Mouse (Mus musculus): ENCODE results near the gene Sez6l. TPM values are rescaled to one million over a fixed set of nuclear protein-coding genes. Genes with fewer than 3 reads are reported as not detected.

The Sez6l gene
- polyA plus RNA-seq, 1 experiment from 2014 or later = 0.97 TPM

DNA sequence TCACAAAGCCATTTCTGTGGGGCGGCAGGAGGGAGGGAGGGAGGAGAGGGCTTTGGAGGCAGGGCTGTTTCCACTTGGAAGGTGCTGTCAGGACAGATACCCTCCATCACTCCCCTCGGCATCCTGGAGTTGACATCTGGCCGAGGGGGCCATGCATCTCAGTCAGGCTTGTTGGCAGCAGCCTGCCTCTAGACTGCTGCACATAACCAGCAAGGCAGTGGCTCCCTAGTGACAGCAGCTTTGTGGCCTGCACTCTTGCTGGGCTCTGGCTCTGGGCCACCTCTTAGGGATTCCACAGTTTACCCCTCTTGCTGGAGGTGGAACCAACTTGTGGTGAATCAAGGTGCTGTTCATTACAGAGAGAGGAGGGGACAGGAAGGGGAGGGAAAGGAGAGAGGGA is 26.6 kb upstream of the Sez6l start:
- Histone ChIP-seq H3K9ac (no peak overlapping the region), H3K27ac (0 out of 2 replicates have a peak overlapping the region, but pooled peaks have one; percentile 12), H3K9me3 (no peaks in the 10 kb centered on the region), H3K4me1 (peaks cover 50% of the 10 kb centered on the region), H3K27me3 (no peaks in the 10 kb centered on the region; the same call in none of the 2 replicates), H3K4me3 (no peak overlapping the region), H3K4me2 (no peak overlapping the region), H3K36me3 (no peaks in the 10 kb centered on the region)
- no peak for ATAC-seq (ENCODE audit: insufficient number of reproducible peaks, low FRiP score, low TSS enrichment, low read depth)
- WGBS = 16% methylated on average over 3 of the region's 3 CpGs

DNA sequence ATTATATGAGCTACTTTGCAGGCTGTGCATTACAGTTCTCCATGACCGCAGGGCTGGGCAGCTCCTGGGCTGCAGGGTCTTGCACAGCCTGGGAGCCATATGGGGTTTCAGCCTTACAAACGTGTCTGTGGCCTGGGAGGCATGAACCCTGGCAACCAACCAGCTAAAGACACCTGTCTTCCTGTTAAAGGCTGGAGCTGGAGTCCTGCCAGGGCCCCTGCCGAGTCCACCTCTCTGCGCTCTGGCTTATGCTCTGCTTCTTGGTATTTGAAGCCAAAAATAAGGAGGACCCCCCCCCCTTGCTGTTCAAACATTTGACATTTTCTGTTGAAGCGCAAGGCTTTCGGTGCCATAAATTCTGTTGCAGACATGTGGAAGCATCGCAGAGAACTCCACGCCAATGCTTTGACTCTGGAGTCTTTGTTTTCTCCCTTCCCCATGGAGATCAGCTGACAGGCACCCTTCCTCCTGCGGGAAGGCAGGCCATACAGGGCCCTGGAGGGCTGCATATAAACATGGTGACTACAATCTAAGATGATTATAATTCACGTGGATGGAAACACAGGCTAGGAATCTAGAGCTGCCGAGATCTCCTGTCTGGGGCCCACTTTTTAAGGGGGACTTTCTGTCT is 23.4 kb upstream of the Sez6l start:
- no peaks in the 10 kb centered on the region; the same call in none of the 2 replicates for H3K27me3 ChIP-seq
- H3K9me3 ChIP-seq = no peaks in the 10 kb centered on the region
- no peak overlapping the region for H3K9ac ChIP-seq
- no peaks in the 10 kb centered on the region for H3K36me3 ChIP-seq
- no peak overlapping the region for H3K27ac ChIP-seq
- H3K4me1 ChIP-seq = peaks cover 26% of the 10 kb centered on the region
- H3K4me3 ChIP-seq = no peak overlapping the region
- 0 out of 2 replicates have a peak, but pooled peaks have one; percentile 31 for ATAC-seq (ENCODE audit: insufficient number of reproducible peaks, low FRiP score, low TSS enrichment, low read depth)
- 19% methylated on average over 11 of the region's 11 CpGs for WGBS
- H3K4me2 ChIP-seq = no peak overlapping the region

DNA sequence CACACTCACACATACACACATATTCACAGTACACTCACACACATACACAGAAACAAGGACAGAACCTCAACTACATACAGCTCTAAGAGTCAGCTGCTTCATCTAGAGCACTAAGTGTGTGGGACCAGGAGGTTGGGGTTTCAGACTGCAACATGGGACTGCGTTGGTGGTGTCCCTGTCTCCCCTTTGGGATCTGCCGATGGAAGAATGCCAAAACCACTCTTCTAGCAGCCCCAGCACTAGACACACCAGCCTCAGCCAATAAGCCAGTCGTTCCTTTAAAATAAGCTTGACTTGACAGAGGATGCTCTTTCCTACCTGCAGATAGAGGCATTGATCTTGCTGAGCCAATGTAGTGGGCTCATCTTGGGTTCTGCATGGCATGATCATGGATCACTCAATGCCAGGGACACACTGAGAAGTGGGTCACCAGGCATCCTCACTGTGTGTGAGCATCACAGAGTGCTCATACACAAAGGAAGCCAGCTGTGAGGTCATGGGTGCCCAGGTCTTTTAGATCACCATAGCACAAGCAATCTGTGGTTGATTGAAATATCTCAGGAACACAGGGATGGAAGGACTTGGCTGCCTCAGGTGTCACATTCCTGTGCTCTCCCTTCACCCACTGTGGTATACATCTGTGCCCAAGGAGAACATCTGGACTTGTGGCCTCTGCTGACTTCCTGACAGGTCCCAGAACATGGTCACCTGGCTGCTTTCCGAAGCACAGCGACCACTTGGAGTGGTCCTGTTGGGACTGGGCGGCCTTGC is 22.7 kb upstream of the Sez6l start:
- H3K4me2 ChIP-seq = no peak overlapping the region
- ATAC-seq (ENCODE audit: insufficient number of reproducible peaks, low FRiP score, low TSS enrichment, low read depth) = no peak
- H3K27ac ChIP-seq = no peak overlapping the region
- H3K4me3 ChIP-seq = no peak overlapping the region
- H3K27me3 ChIP-seq = no peaks in the 10 kb centered on the region; the same call in none of the 2 replicates
- H3K9ac ChIP-seq = no peak overlapping the region
- no peaks in the 10 kb centered on the region for H3K9me3 ChIP-seq
- peaks cover 20% of the 10 kb centered on the region for H3K4me1 ChIP-seq
- 64% methylated on average over 6 of the region's 6 CpGs for WGBS
- H3K36me3 ChIP-seq = no peaks in the 10 kb centered on the region

DNA sequence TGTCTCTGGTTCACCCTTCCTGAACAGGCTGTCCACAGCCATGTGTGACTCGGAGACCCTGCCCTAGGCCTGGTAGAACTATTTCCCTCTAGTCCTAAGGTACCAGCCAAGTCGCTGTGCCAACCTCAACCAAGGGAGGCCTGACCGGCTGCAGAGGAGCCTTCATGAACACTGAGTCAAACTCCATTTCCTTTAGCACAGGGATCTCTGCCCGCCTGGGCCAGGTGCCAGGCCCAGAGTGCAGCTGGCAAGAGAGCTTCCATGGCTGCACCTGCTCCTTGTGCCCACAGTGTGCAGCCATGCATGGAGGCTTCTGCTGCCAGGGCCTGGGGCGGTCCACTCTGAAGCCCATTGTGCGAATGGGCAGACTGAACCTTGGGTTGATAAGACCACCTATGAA is 20.9 kb upstream of the Sez6l start:
- 82% methylated on average over 6 of the region's 6 CpGs for WGBS

DNA sequence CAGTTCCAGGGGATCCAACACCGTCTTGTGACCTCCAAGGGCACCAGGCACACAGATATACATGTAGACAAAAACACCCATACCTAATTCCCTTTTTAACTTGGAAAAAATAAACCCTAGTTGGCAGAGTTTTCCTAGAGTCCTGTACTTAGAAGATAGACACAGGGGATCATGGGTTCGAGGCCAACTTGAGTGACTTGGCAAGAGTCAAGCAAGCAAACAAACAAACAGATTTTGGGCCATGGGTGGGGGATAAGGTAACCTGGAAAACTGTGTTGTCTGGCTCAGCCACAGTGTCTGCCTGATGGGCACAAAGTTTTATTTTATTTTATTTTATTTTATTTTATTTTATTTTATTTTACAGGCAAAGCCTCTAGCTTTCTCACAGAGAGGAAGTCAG is 20.3 kb upstream of the Sez6l start:
- Histone ChIP-seq H3K4me3 (no peak overlapping the region), H3K27ac (no peak overlapping the region), H3K4me2 (no peak overlapping the region), H3K9ac (no peak overlapping the region), H3K4me1 (peaks cover 10% of the 10 kb centered on the region), H3K9me3 (no peaks in the 10 kb centered on the region), H3K36me3 (no peaks in the 10 kb centered on the region), H3K27me3 (no peaks in the 10 kb centered on the region; the same call in none of the 2 replicates)
- ATAC-seq (ENCODE audit: insufficient number of reproducible peaks, low FRiP score, low TSS enrichment, low read depth) = no peak
- WGBS = 76% methylated on average over 2 of the region's 2 CpGs

More for the DNA sequence above, 20.9 kb upstream of the Sez6l start:
- Histone ChIP-seq H3K9ac (no peak overlapping the region), H3K4me2 (no peak overlapping the region), H3K27me3 (no peaks in the 10 kb centered on the region; the same call in none of the 2 replicates), H3K9me3 (no peaks in the 10 kb centered on the region), H3K4me3 (no peak overlapping the region), H3K27ac (no peak overlapping the region), H3K4me1 (peaks cover 10% of the 10 kb centered on the region), H3K36me3 (no peaks in the 10 kb centered on the region)
- no peak for ATAC-seq (ENCODE audit: insufficient number of reproducible peaks, low FRiP score, low TSS enrichment, low read depth)

DNA sequence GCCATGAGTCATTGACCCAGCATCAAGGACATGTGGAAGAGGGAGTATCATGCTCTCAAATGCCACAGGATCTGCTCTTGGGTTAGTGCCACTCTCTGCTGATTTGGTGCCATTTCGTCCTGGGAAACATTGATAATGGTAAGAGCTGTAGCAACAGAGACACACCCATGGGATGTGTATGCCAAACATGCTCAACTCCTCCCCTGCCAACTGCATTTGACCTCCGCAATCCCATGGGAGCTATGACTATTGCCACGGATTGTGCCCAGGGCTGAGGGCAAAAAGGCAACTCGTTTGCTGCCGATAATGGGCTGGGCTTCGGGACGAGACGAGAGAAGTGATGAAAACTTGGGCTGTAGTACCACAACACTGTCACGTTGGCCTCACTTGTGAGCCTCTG is 19.7 kb upstream of the Sez6l start:
- no peak for ATAC-seq (ENCODE audit: insufficient number of reproducible peaks, low FRiP score, low TSS enrichment, low read depth)
- WGBS = 77% methylated on average over 9 of the region's 9 CpGs
- Histone ChIP-seq H3K4me3 (no peak overlapping the region), H3K9ac (no peak overlapping the region), H3K27ac (no peak overlapping the region), H3K4me2 (no peak overlapping the region), H3K9me3 (no peaks in the 10 kb centered on the region), H3K36me3 (no peaks in the 10 kb centered on the region), H3K27me3 (no peaks in the 10 kb centered on the region; the same call in 1 of the 2 replicates), H3K4me1 (peaks cover 10% of the 10 kb centered on the region)

DNA sequence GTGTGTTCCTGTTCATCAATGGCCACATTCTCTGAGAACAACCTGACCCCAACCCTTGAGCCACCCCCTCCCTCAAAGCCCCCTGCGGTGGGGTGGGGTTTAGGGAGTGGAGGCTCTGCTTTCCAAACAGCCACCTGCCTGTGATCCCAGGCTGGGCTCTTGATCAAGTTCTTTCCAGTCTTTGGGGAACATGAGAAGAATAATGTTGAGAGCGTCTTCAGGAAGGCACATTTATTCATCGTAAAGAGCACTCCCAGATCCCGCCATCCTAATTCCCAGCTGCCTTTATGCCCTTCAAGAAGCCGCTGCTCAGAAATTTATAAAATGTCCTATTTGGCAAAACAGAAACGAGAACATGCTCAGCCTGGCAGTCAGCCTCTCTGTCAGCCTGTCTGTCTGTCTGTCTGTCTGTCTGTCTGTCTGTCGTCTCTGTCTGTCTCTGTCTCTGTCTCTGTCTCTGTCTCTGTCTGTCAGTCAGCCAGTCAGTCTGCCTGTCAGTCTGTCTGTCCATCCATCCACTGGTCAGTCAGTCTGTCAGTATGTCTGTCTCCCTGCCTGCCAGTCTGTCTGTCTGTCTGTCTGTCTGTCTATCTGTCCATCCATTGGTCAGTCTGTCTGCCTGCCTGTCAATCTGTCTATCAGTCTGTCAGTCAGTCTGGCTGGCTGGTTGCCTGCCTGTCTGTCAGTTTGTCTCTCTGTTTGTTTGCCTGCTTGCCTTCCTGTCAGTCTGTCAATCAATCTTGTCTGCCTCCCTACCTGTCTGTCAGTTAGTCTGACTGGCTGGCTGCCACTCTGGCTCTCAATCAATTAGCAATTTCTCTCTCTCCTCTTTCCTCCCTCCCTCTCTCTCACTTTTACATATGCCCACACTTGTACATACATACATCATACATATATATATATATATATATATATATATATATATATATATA is 19.0 kb upstream of the Sez6l start:
- H3K27me3 ChIP-seq = no peaks in the 10 kb centered on the region
- no peaks in the 10 kb centered on the region for H3K9me3 ChIP-seq
- ATAC-seq (ENCODE audit: insufficient number of reproducible peaks, low FRiP score, low TSS enrichment, low read depth) = no peak
- H3K4me3 ChIP-seq = no peak overlapping the region
- WGBS = 60% methylated on average over 7 of the region's 7 CpGs
- peaks cover 10% of the 10 kb centered on the region for H3K4me1 ChIP-seq
- no peak overlapping the region for H3K9ac ChIP-seq
- H3K36me3 ChIP-seq = no peaks in the 10 kb centered on the region
- H3K27ac ChIP-seq = no peak overlapping the region
- H3K4me2 ChIP-seq = no peak overlapping the region

DNA sequence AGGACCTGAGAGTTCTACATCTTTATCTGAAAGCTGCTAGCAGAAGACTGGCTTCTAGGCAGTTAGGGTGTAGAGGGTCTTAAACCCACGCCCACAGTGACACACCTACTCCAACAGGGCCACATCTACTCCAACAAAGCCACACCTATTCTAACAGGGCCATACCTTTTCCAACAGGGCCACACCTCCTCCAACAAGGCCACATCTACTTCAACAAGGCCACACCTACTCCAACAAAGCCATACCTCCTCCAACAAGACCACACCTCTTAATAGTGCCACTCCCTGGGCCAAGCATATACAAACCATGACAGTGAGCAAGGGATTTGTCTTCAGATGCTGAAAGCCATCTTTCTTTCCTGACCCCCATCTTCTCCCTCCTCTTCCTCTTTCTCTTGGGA is 14.7 kb upstream of the Sez6l start:
- H3K27me3 ChIP-seq = 0 out of 2 replicates have a peak, but pooled peaks cover 3% of the 10 kb centered on the region
- H3K4me2 ChIP-seq = no peak overlapping the region
- no peak overlapping the region for H3K9ac ChIP-seq
- no peaks in the 10 kb centered on the region for H3K9me3 ChIP-seq
- WGBS = 52% methylated on average over 1 of the region's 1 CpGs
- no peak overlapping the region for H3K27ac ChIP-seq
- ATAC-seq (ENCODE audit: insufficient number of reproducible peaks, low FRiP score, low TSS enrichment, low read depth) = no peak
- no peaks in the 10 kb centered on the region for H3K4me1 ChIP-seq
- no peaks in the 10 kb centered on the region for H3K36me3 ChIP-seq
- no peak overlapping the region for H3K4me3 ChIP-seq

DNA sequence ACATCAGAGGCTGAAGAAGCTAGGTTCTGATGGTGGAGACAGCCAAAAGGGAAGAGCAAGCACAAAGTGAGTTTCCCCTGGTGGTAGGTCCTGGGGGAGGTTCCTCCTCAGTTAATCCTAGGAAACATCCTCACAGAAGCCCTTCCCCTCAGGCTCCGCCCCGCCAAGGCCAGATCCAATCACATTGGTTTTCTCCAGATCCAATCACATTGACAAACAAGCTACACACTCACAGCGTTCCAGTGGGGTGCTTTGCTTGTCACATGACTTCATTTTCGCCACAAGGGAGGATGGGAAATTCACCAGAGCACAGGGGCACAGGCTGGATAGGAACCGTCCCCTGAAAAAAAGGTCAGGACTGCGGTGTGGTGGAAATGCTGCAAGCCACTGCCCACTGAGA is 9.1 kb upstream of the Sez6l start:
- no peak overlapping the region for H3K4me2 ChIP-seq
- no peak overlapping the region for H3K9ac ChIP-seq
- no peaks in the 10 kb centered on the region for H3K4me1 ChIP-seq
- H3K36me3 ChIP-seq = no peaks in the 10 kb centered on the region
- no peak overlapping the region for H3K27ac ChIP-seq
- ATAC-seq (ENCODE audit: insufficient number of reproducible peaks, low FRiP score, low TSS enrichment, low read depth) = no peak
- H3K9me3 ChIP-seq = no peaks in the 10 kb centered on the region
- no peak overlapping the region for H3K4me3 ChIP-seq
- 48% methylated on average over 6 of the region's 6 CpGs for WGBS
- H3K27me3 ChIP-seq = peaks cover 17% of the 10 kb centered on the region

DNA sequence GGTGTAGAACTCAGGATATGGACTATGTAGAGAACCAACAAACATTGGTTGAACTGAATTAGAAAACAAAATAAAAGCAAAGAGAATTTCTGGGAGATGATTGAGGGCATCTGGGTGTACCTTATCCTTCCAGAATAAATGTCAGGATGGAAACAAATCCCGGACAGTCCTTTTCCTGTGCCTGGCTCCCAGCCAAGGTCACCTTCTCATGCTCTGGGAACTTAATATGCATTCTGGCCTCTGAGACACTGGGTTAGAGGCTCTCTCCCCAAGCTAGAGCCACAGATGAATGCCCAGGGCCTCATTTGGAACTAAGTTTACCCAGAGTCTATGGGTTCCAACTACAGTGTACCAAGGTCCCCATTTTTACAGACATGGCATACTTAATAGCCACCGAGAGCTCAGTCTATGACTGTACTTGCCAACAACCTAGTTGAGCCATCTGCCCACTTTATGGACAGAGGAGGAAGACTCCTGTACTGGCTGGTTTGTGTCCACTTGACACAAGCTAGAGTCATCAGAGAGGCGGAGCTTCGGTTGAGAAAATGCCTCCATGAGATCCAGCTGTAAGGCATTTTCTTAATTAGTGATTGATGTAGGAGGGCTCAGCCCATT is 7.3 kb upstream of the Sez6l start:
- 81% methylated on average over 4 of the region's 4 CpGs for WGBS
- ATAC-seq (ENCODE audit: insufficient number of reproducible peaks, low FRiP score, low TSS enrichment, low read depth) = no peak
- Histone ChIP-seq H3K4me1 (no peaks in the 10 kb centered on the region), H3K4me3 (no peak overlapping the region), H3K27ac (no peak overlapping the region), H3K36me3 (no peaks in the 10 kb centered on the region), H3K4me2 (no peak overlapping the region), H3K9me3 (no peaks in the 10 kb centered on the region), H3K9ac (no peak overlapping the region), H3K27me3 (peaks cover 34% of the 10 kb centered on the region)

DNA sequence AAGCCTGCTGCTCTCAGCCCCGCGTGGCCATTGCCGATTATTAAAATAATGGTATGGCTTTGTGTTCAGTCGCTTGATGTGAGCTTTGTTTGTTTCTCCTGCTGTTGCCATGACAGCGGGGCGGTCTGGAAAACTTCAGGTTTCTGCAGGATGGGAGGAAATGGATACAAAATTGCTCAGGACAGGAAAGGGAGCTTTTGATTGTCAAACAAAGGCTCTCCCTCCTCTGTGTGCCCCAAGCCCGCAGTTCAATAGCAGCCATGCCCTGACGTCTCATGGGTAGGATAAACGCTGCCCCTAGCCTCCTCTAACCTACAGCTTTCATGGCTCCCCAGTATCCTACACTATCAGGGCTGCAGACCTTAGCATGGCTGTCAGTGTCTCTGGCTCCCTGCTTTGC is 6.3 kb upstream of the Sez6l start:
- 30% methylated on average over 9 of the region's 9 CpGs for WGBS
- no peaks in the 10 kb centered on the region for H3K4me1 ChIP-seq
- no peak overlapping the region for H3K9ac ChIP-seq
- no peak overlapping the region for H3K4me3 ChIP-seq
- no peaks in the 10 kb centered on the region for H3K36me3 ChIP-seq
- no peaks in the 10 kb centered on the region for H3K9me3 ChIP-seq
- no peak overlapping the region for H3K27ac ChIP-seq
- peaks cover 44% of the 10 kb centered on the region for H3K27me3 ChIP-seq
- no peak for ATAC-seq (ENCODE audit: insufficient number of reproducible peaks, low FRiP score, low TSS enrichment, low read depth)
- H3K4me2 ChIP-seq = no peak overlapping the region

Data from limb, embryonic 15.5 days (tissue).